Mouse (Mus musculus) thymus, adult 2 months (tissue): ENCODE measurements around the gene Morn1. TPM values are rescaled to one million over a fixed set of nuclear protein-coding genes. Genes with fewer than 3 reads are reported as not detected.

Experiments
- DNase-seq: peaks from one replicate; pipeline ENCODE4 v3.0.0; 2021
- H3K27ac ChIP-seq: fragments of 200-500 bp; 2 replicates; pipeline ENCODE4 v1.5.1; 2012; ENCODE audit warnings: low read length, control low read depth; ENCODE audit not compliant: control insufficient read depth, insufficient read depth
- H3K27me3 ChIP-seq: fragments of 200-500 bp; 2 replicates; pipeline ENCODE4 v1.6.1; 2012; ENCODE audit warnings: mild to moderate bottlenecking, low read length, moderate library complexity, mixed read lengths; ENCODE audit not compliant: control insufficient read depth, insufficient read depth
- H3K36me3 ChIP-seq: fragments of 200-500 bp; 2 replicates; pipeline ENCODE4 v1.6.1; 2012; ENCODE audit warnings: mild to moderate bottlenecking, low read length, moderate library complexity; ENCODE audit not compliant: control insufficient read depth, insufficient read depth
- H3K4me1 ChIP-seq: fragments of 200-500 bp; replicated peaks from 2 replicates; pipeline ENCODE4 v1.6.1; 2012; ENCODE audit warnings: low read length; ENCODE audit not compliant: control insufficient read depth, insufficient read depth
- H3K4me3 ChIP-seq: fragments of 200-500 bp; 2 replicates; pipeline ENCODE4 v1.5.1; 2012; ENCODE audit warnings: mild to moderate bottlenecking, low read length, control low read depth, moderate library complexity; ENCODE audit not compliant: control insufficient read depth, insufficient read depth
- CTCF ChIP-seq: fragments of 200-500 bp; IDR thresholded peaks from 2 replicates; pipeline ENCODE4 v1.5.1; 2012; ENCODE audit warnings: mild to moderate bottlenecking, control low read depth, low read length, moderate library complexity, borderline replicate concordance; ENCODE audit not compliant: control insufficient read depth, poor library complexity, insufficient read depth; ENCODE audit errors: extremely low read depth
- POLR2A ChIP-seq: fragments of 200-500 bp; IDR thresholded peaks from 2 replicates; pipeline ENCODE4 v1.6.1; 2012; ENCODE audit warnings: mild to moderate bottlenecking, low read length, control low read depth, moderate library complexity; ENCODE audit not compliant: control insufficient read depth, poor library complexity, insufficient read depth; ENCODE audit errors: extremely low read depth
- WGBS: fragments of 180-500 bp; shearing (Covaris S2); methylation state at CpG from one replicate; pipeline ENCODE4 v1.1.7; 2018; 5-methylcytosine and 5-hydroxymethylcytosine counted together
- polyA plus RNA-seq: library from polyadenylated mRNA; depleted of rRNA; stranded (reverse); fragments of >200 nt; gene quantifications from 2 replicates; pipeline ENCODE4 v1.2.3, GENCODE M21; 2012

Morn1 gene
- polyA plus RNA-seq, 1 experiment: 3.8 TPM

GRCm38 (mm10) chr4:155140150-155140549 is 53.8 kb downstream of the Morn1 start:
- Histone ChIP-seq H3K36me3 (no peaks in the 10 kb centered on the region), H3K27ac (no peak overlapping the region), H3K4me3 (no peak overlapping the region), H3K4me1 (no peaks in the 10 kb centered on the region), H3K27me3 (no peaks in the 10 kb centered on the region)
- TF ChIP-seq CTCF: no peak
- no peak for TF ChIP-seq POLR2A
- WGBS: 89% methylated on average over 2 of the region's 2 CpGs
- DNase-seq: no peak

DNA sequence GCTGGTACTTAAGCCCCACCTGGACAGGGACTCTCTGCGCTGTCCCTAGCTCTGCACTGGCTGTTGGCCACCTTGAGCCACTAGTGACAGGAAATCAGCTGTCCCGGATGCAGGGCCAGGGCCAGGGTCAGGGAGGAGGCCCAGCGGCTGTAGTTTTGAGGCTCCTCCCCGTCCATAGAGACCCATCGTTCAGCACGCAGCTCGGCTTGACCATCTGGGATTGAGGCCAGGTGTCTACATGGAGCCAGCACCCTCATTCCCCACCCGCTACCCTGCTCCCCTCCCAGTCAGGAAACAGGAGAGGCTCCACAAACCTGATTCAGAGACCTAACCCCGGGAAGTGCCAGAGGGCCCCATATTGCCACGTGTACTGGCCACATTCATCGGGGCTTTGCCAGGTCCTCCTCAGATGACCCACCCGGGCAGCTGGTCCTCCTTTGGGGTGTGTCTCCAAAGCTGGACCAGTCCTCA is 54.5 kb downstream of the Morn1 start:
- H3K4me1 ChIP-seq: no peaks in the 10 kb centered on the region
- TF ChIP-seq CTCF (no peak), POLR2A (no peak)
- no peak overlapping the region for H3K27ac ChIP-seq
- H3K27me3 ChIP-seq: no peaks in the 10 kb centered on the region
- H3K36me3 ChIP-seq: no peaks in the 10 kb centered on the region
- WGBS: 91% methylated on average over 12 of the region's 12 CpGs
- no peak overlapping the region for H3K4me3 ChIP-seq
- no peak for DNase-seq

DNA sequence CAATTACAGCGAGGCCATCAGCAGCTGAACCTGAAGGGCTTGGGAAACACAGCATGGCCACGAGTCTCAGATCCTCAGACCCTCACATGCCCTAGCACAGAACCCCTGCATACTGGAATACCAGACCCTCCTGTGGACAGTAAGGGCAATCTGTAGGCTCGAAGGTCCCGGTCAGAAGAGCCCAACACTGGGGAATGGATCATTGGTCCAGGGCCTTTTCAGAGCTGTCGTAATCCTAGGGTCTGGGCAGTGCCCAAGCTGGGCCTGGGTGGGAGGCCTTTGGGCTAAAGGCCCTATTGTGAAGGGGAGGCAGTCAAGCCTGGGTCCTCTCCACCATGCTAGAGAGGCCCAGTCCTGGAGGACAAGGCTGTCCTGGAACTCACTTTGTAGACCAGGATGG is 56.5 kb downstream of the Morn1 start:
- Histone ChIP-seq H3K4me3 (no peak overlapping the region), H3K4me1 (no peaks in the 10 kb centered on the region; the same call in 1 of the 2 replicates), H3K36me3 (no peaks in the 10 kb centered on the region), H3K27ac (no peak overlapping the region), H3K27me3 (no peaks in the 10 kb centered on the region)
- DNase-seq: no peak
- WGBS: 91% methylated on average over 5 of the region's 5 CpGs
- TF ChIP-seq POLR2A: no peak
- TF ChIP-seq CTCF: no peak

GRCm38 (mm10) chr4:155143411-155143810 is 57.0 kb downstream of the Morn1 start:
- WGBS: 78% methylated on average over 2 of the region's 2 CpGs
- H3K4me3 ChIP-seq: no peak overlapping the region
- no peaks in the 10 kb centered on the region for H3K27me3 ChIP-seq
- DNase-seq: no peak
- TF ChIP-seq CTCF (no peak), POLR2A (no peak)
- H3K4me1 ChIP-seq: no peaks in the 10 kb centered on the region; the same call in 1 of the 2 replicates
- no peak overlapping the region for H3K27ac ChIP-seq
- no peaks in the 10 kb centered on the region for H3K36me3 ChIP-seq

DNA sequence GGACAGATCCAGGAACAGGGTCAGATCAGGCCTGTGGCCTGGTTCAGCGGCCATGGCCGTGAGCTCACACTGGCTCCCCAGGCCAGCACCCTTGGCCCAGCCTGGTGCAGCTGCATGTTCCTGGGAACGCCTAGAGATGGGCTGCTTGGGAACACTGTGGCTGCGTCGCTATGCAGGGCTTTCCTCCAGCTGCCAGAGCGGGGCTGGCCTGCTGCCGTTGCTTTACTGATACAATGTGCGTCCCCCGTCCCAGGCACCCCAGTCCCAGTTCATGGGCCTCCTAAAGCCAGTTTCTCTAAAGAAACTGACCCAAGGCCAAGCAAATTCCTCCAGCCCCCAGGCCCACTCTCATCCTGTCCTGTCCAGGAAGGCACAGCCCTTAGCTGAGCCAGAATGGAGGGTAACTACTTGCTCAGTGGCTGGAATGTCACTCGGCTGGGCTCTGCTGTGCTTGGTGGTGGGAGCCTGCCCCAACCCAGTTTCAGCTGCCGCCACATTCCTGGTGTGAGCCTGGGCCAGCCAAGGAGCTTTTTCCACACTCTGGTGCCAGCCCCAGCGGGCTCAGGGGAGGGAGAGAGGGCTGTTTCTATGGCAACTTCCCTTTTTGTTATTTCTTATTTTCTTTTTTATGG is 57.6 kb downstream of the Morn1 start:
- Histone ChIP-seq H3K4me3 (no peak overlapping the region), H3K27me3 (no peaks in the 10 kb centered on the region), H3K27ac (no peak overlapping the region), H3K4me1 (no peaks in the 10 kb centered on the region; the same call in 1 of the 2 replicates), H3K36me3 (no peaks in the 10 kb centered on the region)
- TF ChIP-seq CTCF (no peak), POLR2A (no peak)
- DNase-seq: no peak
- 86% methylated on average over 12 of the region's 12 CpGs for WGBS

- 76% methylated on average over 4 of the region's 4 CpGs for WGBS
- TF ChIP-seq CTCF (no peak), POLR2A (no peak)
- no peak overlapping the region for H3K4me3 ChIP-seq
- H3K27ac ChIP-seq: no peak overlapping the region
- no peaks in the 10 kb centered on the region; the same call in none of the 2 replicates for H3K4me1 ChIP-seq
- no peaks in the 10 kb centered on the region for H3K27me3 ChIP-seq
- DNase-seq: no peak
- H3K36me3 ChIP-seq: no peaks in the 10 kb centered on the region
Observed at GRCm38 (mm10) chr4:155144548-155145180, 58.3 kb downstream of the Morn1 start.
